Mouse (Mus musculus) CH12.LX (cell line): ENCODE results near the gene Gpr39. TPM values are rescaled to one million over a fixed set of nuclear protein-coding genes. Genes with fewer than 3 reads are reported as not detected.

Experiments used
- DNase-seq: peaks from one replicate; pipeline ENCODE4 v3.0.0-alpha.2; 2013; ENCODE audit errors: extremely low read depth
- H3K27ac ChIP-seq: 2 replicates; pipeline ENCODE4 v1.5.1; 2012; ENCODE audit warnings: low read depth, mild to moderate bottlenecking, control low read depth, moderate library complexity; ENCODE audit not compliant: insufficient read depth
- H3K27me3 ChIP-seq: replicated peaks from 2 replicates; pipeline ENCODE3; 2012; ENCODE audit warnings: inconsistent platforms
- H3K36me3 ChIP-seq, 2 experiments: replicated peaks in 1 of 2; 2 replicates each; pipeline versions ENCODE3 to v1.6.1; 2012; ENCODE audit warnings: inconsistent platforms in 1 of 2, low read length in 1 of 2, mild to moderate bottlenecking in 1 of 2, mixed read lengths in 1 of 2, moderate library complexity in 1 of 2; ENCODE audit not compliant: control insufficient read depth in 1 of 2, insufficient read depth in 1 of 2
- H3K4me1 ChIP-seq, 2 experiments: 2 replicates each; pipeline ENCODE4 v1.6.1; 2012; ENCODE audit warnings: inconsistent platforms in 1 of 2, moderate library complexity in 1 of 2; ENCODE audit not compliant: insufficient read depth in 2 of 2, control insufficient read depth in 1 of 2
- H3K4me2 ChIP-seq: 2 replicates; pipeline ENCODE4 v1.6.1; 2012; ENCODE audit warnings: low read depth, mild to moderate bottlenecking, control low read depth; ENCODE audit not compliant: poor library complexity, insufficient read depth, severe bottlenecking
- H3K4me3 ChIP-seq, 3 experiments: fragments of 150-350 bp in 1 of 3; sonication (generic) in 1 of 3; replicated peaks in 1 of 3; 2 replicates each; pipeline versions ENCODE3 to v1.5.1; 2011 to 2012; ENCODE audit warnings: low read depth in 2 of 3, low read length in 2 of 3, mild to moderate bottlenecking in 2 of 3, moderate library complexity in 2 of 3, control low read depth in 1 of 3, improper control_type of control experiment in 1 of 3, inconsistent platforms in 1 of 3, mixed read lengths in 1 of 3; ENCODE audit not compliant: poor library complexity in 1 of 3
- H3K79me2 ChIP-seq: replicated peaks from 2 replicates; pipeline ENCODE4 v1.6.1; 2012; ENCODE audit warnings: mild to moderate bottlenecking, moderate library complexity; ENCODE audit not compliant: control insufficient read depth, poor library complexity, insufficient read depth, severe bottlenecking; ENCODE audit errors: extremely low read depth
- H3K9ac ChIP-seq: 2 replicates; pipeline ENCODE4 v1.6.1; 2012; ENCODE audit warnings: low read depth, mild to moderate bottlenecking, control low read depth, moderate library complexity; ENCODE audit not compliant: insufficient read depth
- H3K9me3 ChIP-seq: replicated peaks from 2 replicates; pipeline ENCODE3; 2012; ENCODE audit warnings: low read length, inconsistent platforms, mixed read lengths
- BHLHE40 ChIP-seq: IDR thresholded peaks from 2 replicates; pipeline ENCODE4 v1.6.1; 2011; ENCODE audit warnings: mild to moderate bottlenecking, low read depth, low read length, improper control_type of control experiment
- CTCF ChIP-seq, 2 experiments: IDR thresholded peaks in 1 of 2; conservative IDR thresholded peaks in 1 of 2; 2 replicates each; pipeline ENCODE4 v1.5.1; 2011 to 2012; ENCODE audit warnings: low read depth in 2 of 2, low read length in 2 of 2, improper control_type of control experiment in 1 of 2, inconsistent platforms in 1 of 2, mild to moderate bottlenecking in 1 of 2, moderate library complexity in 1 of 2
- E2F4 ChIP-seq: IDR thresholded peaks from 2 replicates; pipeline ENCODE4 v1.6.1; 2011; ENCODE audit warnings: low read depth, low read length, improper control_type of control experiment; ENCODE audit not compliant: insufficient replicate concordance
- ELF1 ChIP-seq: IDR thresholded peaks from 2 replicates; pipeline ENCODE4 v1.6.1; 2014; ENCODE audit warnings: low read depth, mild to moderate bottlenecking, inconsistent platforms, low read length, improper control_type of control experiment
- EP300 ChIP-seq: IDR thresholded peaks from 2 replicates; pipeline ENCODE4 v1.6.1; 2011; ENCODE audit warnings: low read length, improper control_type of control experiment
- ETS1 ChIP-seq: conservative IDR thresholded peaks from 2 replicates; pipeline ENCODE4 v1.6.1; 2012; ENCODE audit warnings: low read depth, mild to moderate bottlenecking, inconsistent platforms, low read length, improper control_type of control experiment, moderate library complexity
- GABPA ChIP-seq: IDR thresholded peaks from 2 replicates; pipeline ENCODE4 v1.6.1; 2012; ENCODE audit warnings: low read depth, low read length, improper control_type of control experiment, inconsistent platforms; ENCODE audit not compliant: insufficient replicate concordance
- IRF4 ChIP-seq: IDR thresholded peaks from 2 replicates; pipeline ENCODE4 v1.6.1; 2014; ENCODE audit warnings: low read depth, mild to moderate bottlenecking, inconsistent platforms, low read length, improper control_type of control experiment
- JUN ChIP-seq: IDR thresholded peaks from 2 replicates; pipeline ENCODE4 v1.6.1; 2011; ENCODE audit warnings: low read depth, mild to moderate bottlenecking, low read length, improper control_type of control experiment, moderate library complexity; ENCODE audit not compliant: insufficient read depth
- MAX ChIP-seq: IDR thresholded peaks from 2 replicates; pipeline ENCODE4 v1.6.1; 2011; ENCODE audit warnings: low read length, improper control_type of control experiment
- MEF2A ChIP-seq: IDR thresholded peaks from 2 replicates; pipeline ENCODE4 v1.6.1; 2014; ENCODE audit warnings: low read depth, mild to moderate bottlenecking, inconsistent platforms, low read length, improper control_type of control experiment, borderline replicate concordance
- MXI1 ChIP-seq: IDR thresholded peaks from 2 replicates; pipeline ENCODE4 v1.6.1; 2011; ENCODE audit warnings: mild to moderate bottlenecking, low read depth, low read length, improper control_type of control experiment
- MYC ChIP-seq: IDR thresholded peaks from 2 replicates; pipeline ENCODE4 v1.6.1; 2011; ENCODE audit warnings: low read depth, mild to moderate bottlenecking, improper control_type of control experiment, low read length
- NELFE ChIP-seq: IDR thresholded peaks from 2 replicates; pipeline ENCODE4 v1.6.1; 2011; ENCODE audit warnings: low read depth, low read length, improper control_type of control experiment
- PAX5 ChIP-seq: IDR thresholded peaks from 2 replicates; pipeline ENCODE4 v1.6.1; 2012; ENCODE audit warnings: low read length, inconsistent platforms, mixed read lengths
- POLR2A ChIP-seq: IDR thresholded peaks from 2 replicates; pipeline ENCODE4 v1.6.1; 2011; ENCODE audit warnings: low read depth, mild to moderate bottlenecking, improper control_type of control experiment, low read length
- POLR2AphosphoS2 ChIP-seq: IDR thresholded peaks from 2 replicates; pipeline ENCODE4 v1.6.1; 2011; ENCODE audit warnings: low read depth, low read length, improper control_type of control experiment
- RCOR1 ChIP-seq: conservative IDR thresholded peaks from 2 replicates; pipeline ENCODE4 v1.6.1; 2012; ENCODE audit warnings: low read depth, mild to moderate bottlenecking, inconsistent platforms, low read length, improper control_type of control experiment
- SMC3 ChIP-seq: IDR thresholded peaks from 2 replicates; pipeline ENCODE4 v1.6.1; 2011; ENCODE audit warnings: low read depth, low read length, improper control_type of control experiment
- UBTF ChIP-seq: IDR thresholded peaks from 2 replicates; pipeline ENCODE4 v1.6.1; 2012; ENCODE audit warnings: low read depth, mild to moderate bottlenecking, inconsistent platforms, low read length, improper control_type of control experiment, moderate library complexity
- USF1 ChIP-seq: IDR thresholded peaks from 2 replicates; pipeline ENCODE4 v1.6.1; 2014; ENCODE audit warnings: low read depth, mild to moderate bottlenecking, inconsistent platforms, low read length, improper control_type of control experiment
- ZC3H11A ChIP-seq: IDR thresholded peaks from 2 replicates; pipeline ENCODE4 v1.6.1; 2012; ENCODE audit warnings: low read depth, mild to moderate bottlenecking, inconsistent platforms, low read length, improper control_type of control experiment
- ZKSCAN1 ChIP-seq: IDR thresholded peaks from 2 replicates; pipeline ENCODE4 v1.6.1; 2012; ENCODE audit warnings: low read depth, inconsistent platforms, low read length, improper control_type of control experiment, borderline replicate concordance
- ZNF384 ChIP-seq: IDR thresholded peaks from 2 replicates; pipeline ENCODE4 v1.6.1; 2012; ENCODE audit warnings: low read depth, low read length, improper control_type of control experiment, inconsistent platforms
- dilution Hi-C: fragments of 300-500 bp; cut with MboI; formaldehyde crosslinking; loops from 2 replicates; pipeline ENCODE4 v1.14.3; 2020; ENCODE audit warnings: low sequenced_read_pairs; ENCODE audit not compliant: extremely low pct_unique_long_range_greater_than_20kb, extremely low pct_ligation_motif_present
- in situ Hi-C: fragments of 300-500 bp; cut with MboI; formaldehyde crosslinking; loops from 3 replicates; pipeline ENCODE4 v1.14.3; 2019; ENCODE audit warnings: low sequenced_read_pairs, low pct_ligation_motif_present, low pct_unique_long_range_greater_than_20kb, mixed read lengths
- polyA plus RNA-seq: library from polyadenylated mRNA; unstranded; fragments of >175 nt; gene quantifications from 2 replicates; pipeline ENCODE4 v1.2.1, GENCODE M21; 2012; ENCODE audit warnings: low read depth; ENCODE audit not compliant: insufficient read length
- total RNA-seq, 2 experiments: library from RNA; depleted of rRNA; stranded (reverse); fragments of 300-350 nt in 1 of 2; fragments of >200 nt in 1 of 2; gene quantifications; 2 replicates each; pipeline ENCODE4 v1.2.3; 2012 to 2014

Gene Gpr39
- total and polyA plus RNA-seq, 3 experiments: not detected

DNA sequence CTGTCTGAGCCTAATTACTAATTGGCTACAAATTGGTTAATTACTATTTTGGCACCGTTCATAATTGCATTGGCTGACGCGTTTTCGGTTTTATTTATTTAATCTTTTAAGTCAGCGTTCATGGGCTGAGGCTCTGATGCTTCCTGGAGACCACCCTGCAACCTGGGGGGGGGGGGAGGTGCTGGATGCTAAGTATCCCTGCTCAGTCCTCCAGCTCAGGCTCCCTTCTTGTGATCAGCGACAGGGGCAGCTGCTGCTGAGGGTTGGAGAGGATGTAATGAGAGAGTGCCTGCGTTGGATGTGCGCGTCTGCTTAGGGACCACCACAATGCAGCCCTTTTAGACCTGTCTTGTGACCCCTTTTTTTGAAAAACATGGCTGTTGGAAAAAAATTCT, 234.1 kb downstream of the Gpr39 start:
- Histone ChIP-seq H3K79me2 (no peaks in the 10 kb centered on the region), H3K36me3 (no peaks in the 10 kb centered on the region), H3K27ac (no peak overlapping the region), H3K27me3 (no peaks in the 10 kb centered on the region), H3K4me2 (no peak overlapping the region), H3K4me1 (no peaks in the 10 kb centered on the region), H3K9ac (no peak overlapping the region), H3K9me3 (peaks cover 69% of the 10 kb centered on the region), H3K4me3 (no peak overlapping the region)
- dilution Hi-C loops (no loop called here), in situ Hi-C loops (no loop called here)
- TF ChIP-seq MEF2A (no peak), CTCF (conservative IDR thresholded peaks at IDR 0.05 in 1 of 2, IDR thresholded peaks at IDR 0.05 in 1 of 2; ENCODE audit: low read depth in 2 of 2, low read length in 2 of 2) (no peak), UBTF (no peak), E2F4 (no peak), USF1 (no peak), RCOR1 (no peak), MXI1 (no peak), ETS1 (no peak), SMC3 (no peak), JUN (no peak), ZKSCAN1 (no peak), EP300 (no peak), ELF1 (no peak), MAX (no peak), GABPA (no peak), POLR2A (no peak), IRF4 (no peak)
- no peak for DNase-seq

DNA sequence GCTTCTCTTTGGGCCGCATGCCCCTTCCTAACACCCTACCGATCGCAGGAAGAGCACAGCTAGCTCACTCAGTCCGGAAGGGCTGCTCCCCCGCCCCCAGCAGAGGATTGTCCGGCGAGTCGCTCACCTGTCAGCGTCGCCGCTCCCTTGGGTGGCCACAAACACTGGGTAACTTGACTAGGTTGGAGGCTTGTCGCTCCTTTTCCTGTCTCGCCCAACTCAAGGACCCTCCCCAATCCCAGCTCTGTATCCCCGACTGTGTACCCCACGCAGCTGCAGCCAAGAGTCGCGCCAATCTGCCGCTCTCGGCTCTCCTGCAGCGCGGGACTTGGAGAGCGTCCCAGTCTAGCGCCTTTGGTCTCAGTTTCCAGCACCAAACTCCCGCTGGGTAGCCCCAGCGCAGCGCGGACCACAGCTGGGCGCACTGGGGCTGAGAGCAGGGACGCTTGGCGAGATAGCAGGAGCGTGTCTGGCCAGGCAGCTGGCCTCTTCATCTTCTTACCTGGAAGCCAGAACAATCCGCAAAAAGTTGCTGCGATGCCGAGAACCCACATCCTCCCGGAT, 234.6 kb downstream of the Gpr39 start:
- H3K4me2 ChIP-seq: no peak overlapping the region
- H3K4me3 ChIP-seq: no peak overlapping the region
- in situ Hi-C loops: no loop called here
- H3K9ac ChIP-seq: no peak overlapping the region
- dilution Hi-C loops: no loop called here
- no peaks in the 10 kb centered on the region for H3K36me3 ChIP-seq
- no peak for TF ChIP-seq ETS1
- no peak for TF ChIP-seq UBTF
- TF ChIP-seq EP300: no peak
- no peak for TF ChIP-seq PAX5
- TF ChIP-seq MAX: no peak
- no peak for TF ChIP-seq MYC
- no peak for TF ChIP-seq POLR2AphosphoS2
- no peak for TF ChIP-seq ZC3H11A
- no peak for TF ChIP-seq NELFE
- no peak for TF ChIP-seq ZNF384
- no peak for TF ChIP-seq MXI1
- TF ChIP-seq BHLHE40: no peak
- no peaks in the 10 kb centered on the region for H3K4me1 ChIP-seq
- DNase-seq: no peak
- no peaks in the 10 kb centered on the region for H3K79me2 ChIP-seq
- peaks cover 71% of the 10 kb centered on the region for H3K9me3 ChIP-seq
- no peaks in the 10 kb centered on the region for H3K27me3 ChIP-seq
- no peak overlapping the region for H3K27ac ChIP-seq
